Mouse (Mus musculus): ENCODE measurements around the gene Actg2.

DNA sequence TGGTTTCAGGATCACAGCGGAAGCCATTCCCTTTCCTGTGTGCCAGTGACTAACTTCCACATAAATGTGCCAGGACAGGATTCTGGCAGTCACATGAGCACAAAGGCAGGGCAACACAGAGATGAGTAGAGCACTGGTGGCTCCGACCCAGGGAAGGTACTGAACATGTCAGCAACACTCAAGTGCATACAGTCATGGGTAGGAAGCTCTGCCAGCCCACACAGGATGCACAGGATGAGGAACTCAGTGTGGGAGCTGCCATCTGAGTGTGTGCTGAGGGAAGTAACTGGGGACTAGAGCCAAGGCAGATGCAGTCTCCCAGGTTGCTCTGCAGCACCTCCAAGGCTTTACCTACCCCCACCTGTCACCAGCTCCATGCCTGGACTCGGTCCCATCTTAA, 33.4 kb downstream of the Actg2 start:
- TF ChIP-seq CTCF (IDR thresholded peaks at IDR 0.05; ENCODE audit: extremely low read depth, insufficient read depth, insufficient read length, insufficient replicate concordance) (no peak), POLR2A (IDR thresholded peaks at IDR 0.05; ENCODE audit: low read depth, low read length) (no peak)
